Mouse (Mus musculus) adrenal gland, adult (tissue): ENCODE results near the gene Ldb3.

Experiments
- DNase-seq, 2 experiments: peaks; one replicate each; pipeline ENCODE4 v3.0.0; 2022 to 2023; ENCODE audit warnings: low spot score in 1 of 2; ENCODE audit not compliant: inconsistent age in 2 of 2

The Ldb3 gene

DNA sequence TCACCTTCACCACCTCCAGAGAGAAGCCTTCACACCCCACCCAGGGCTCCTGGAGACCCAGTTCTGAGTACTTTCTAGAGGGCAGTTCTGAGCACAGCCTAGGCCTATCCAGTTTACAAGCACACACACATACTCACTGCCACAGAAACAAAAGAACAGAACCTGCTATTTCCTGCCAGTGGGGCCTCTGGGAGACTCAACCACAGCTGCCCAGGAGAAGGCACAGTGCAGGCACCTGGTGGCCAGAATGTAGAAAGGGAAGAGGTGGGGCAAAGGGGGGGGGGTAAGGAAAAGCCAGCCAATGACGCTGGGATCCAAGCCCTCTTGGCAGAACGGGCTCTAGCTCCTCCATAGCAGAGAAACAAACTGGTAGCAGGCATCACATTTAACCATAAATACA, 26.1 kb downstream of the Ldb3 start:
- no peak for DNase-seq

DNA sequence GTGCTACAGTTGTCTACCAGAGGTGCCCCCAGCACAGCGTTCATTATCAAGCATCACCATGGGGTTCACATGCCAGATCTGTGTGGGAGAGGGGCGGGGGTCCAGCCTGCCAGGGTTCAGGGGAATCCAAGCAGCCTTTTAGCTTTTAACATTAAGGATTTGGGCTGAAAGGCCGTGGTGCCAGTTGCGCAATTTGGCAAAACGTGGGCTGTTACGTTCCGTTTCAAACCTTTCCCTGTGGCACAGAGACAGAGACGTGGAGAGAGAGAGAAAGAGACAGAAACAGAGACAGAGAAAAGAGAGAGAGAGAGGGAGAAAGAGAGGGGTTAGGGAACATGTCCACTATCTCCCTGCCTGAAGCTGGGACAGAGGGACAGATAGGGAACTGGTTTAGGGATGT, 26.8 kb downstream of the Ldb3 start:
- no peak for DNase-seq

DNA sequence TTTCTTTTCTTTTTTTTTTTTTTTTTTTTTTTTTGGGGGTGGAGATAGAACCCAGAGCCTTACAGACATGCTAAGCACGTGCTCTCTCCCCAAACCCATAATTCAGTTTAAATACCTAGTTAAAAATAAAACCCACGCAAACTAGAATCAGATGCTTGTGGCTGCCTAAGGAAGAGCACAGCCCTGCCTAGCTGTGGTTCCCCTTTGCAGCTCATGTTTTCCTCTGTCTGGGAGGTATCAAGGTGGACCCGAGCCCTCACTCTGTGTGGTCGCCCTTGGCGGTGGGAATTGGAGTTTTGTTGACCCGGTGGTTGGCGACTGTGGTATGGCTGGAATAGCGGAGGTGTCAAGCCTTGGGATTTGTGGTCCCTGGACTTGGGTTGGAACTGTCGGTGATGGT, 29.5 kb downstream of the Ldb3 start:
- no peak for DNase-seq

DNA sequence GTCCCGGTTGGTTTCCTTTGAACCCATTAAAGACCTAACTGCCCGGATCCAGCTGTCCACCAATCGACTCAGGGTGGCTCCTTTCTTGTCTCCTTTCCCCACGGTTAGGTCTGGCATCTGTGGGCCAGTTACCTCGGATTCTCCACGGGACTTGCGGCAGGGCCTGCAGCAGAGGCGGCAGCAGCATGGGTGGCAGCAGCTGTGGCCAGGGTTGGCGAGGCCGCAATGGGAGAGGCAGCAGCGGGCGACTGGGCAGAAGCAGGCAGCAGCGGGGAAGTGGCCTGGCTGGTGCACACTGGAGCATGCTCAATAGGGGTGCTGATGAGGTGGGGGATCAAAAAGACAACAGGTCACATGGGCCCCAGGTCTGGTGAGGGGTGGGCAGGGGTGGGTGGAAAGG, 33.3 kb downstream of the Ldb3 start:
- DNase-seq: no peak

GRCm38 (mm10) chr14:34554047-34554446, 34.4 kb downstream of the Ldb3 start:
- peak in 1 of 2 experiments; percentile 74 for DNase-seq

- no peak for DNase-seq
These were observed 35.0 kb downstream of the Ldb3 start for GRCm38 (mm10) chr14:34553470-34553869.

DNA sequence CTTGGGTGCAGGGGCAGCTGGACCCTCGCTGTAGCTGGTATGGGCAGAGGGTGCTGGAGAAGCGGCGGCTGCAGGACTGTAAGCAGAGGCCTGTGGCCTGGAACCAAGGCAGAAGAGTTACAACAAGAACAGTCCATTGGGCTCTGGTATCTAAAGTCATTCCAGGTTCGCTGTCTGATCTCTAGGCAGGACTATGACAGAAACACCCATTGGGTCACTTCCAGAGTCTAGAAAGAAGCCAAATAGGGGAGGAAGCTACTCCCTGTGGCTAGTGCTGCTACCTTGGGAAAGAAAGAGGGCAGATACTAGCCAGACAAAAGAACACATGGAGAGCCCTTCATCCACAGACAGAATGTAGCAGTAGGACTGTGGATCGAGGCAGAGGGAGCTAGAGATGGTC, 36.3 kb downstream of the Ldb3 start:
- no peak for DNase-seq

DNA sequence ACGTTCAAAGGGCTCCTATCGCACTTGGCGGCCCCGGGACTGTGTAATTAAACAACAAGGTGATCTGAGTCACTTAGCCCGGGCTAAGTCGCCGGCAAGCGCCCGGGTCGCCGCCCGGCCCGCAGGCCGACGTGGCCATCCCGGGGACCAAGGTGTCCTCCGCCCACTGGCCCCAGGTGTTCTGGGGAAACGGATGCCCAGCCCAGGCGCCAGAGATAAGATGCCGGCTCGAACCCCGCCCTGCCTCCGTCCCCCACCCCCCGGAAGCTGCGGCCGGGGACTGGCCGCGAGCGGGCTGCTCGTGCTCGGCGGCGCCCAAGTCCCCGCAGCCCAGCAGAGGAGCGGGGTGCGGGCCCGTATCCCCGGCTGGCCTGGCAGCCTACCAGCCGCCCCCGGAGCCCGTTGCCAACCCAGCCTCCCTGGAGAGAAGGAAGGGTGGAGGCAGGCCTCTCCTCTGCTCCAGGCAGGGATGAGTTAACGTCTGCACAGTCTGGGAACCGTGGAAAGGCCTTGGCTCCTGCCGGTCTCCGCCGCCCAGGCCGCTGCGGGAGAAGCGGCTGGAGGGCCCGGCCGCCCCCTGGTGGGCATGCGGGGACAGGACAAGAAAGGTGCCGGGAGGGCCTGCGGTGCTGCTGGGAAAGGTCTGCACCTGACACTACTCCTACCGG, 39.3 kb downstream of the Ldb3 start:
- DNase-seq: peak; percentile 86 to 93

- DNase-seq: peak; percentile 61 to 89
These were observed 40.0 kb downstream of the Ldb3 start for GRCm38 (mm10) chr14:34548391-34549001.

DNA sequence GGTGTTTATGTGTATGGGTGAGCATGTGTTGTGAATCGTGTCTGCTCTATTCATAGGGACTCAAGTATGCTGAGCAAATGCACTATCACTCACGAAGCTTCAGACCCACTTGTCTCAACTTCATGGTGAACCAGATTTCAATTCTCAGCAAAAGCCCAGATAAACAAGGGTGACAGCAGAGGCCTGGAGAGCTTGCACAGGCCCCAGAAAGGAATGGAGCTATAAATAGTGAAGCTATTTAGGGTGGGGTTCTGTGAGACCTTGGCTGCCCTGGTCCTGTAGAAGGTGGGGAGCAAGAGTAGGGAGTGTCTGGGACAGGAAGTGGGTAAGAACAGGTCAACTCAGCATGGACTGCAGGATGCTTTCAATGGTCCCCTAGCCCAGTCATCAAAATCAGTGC, 43.9 kb downstream of the Ldb3 start:
- DNase-seq: peak in 1 of 2 experiments; percentile 16

DNA sequence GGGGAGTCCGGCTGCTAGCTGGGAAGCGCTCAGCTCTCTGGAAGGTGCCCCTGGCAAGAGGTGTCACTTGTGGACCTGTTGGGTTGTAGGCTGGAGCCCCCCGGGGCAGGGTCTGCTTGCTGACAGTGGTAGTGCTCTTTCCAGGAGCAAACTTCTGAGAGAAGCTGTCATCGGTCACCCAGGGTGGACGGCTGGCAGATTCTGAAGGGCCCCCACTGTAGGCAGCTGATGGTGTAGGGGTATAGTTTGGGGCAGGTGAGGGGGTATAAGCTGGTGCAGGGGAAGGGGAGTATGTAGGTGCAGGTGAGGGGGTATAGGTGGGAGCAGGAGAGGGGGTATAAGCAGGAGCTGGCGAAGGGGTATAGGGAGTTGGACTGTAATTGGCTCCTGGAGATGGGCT, 44.5 kb downstream of the Ldb3 start:
- no peak for DNase-seq

GRCm38 (mm10) chr14:34543596-34543995, 44.9 kb downstream of the Ldb3 start:
- DNase-seq: no peak

GRCm38 (mm10) chr14:34541896-34542295, 46.6 kb downstream of the Ldb3 start:
- DNase-seq: no peak

DNA sequence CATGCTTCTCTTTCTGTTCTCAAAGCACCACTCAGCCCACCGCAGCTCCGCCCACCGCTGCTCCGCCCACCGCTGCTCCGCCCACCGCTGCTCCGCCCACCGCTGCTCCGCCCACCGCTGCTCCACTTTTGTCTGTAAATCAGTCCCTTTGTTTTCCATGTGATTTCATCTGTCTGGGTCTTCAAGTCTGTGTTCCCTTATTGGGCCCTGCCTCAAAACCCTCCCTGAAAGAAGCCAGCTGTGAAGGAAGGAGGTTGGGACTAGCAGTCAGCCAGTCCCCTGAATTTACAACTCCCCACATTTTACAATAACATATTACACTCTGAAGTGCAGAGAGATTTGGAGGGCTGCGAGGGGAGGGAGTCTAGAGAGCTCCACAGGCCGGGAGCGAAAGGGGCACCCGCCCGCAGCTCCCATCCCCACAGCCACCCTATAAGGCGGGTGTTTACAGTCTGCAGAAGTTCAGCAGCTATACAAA, 47.8 kb downstream of the Ldb3 start:
- DNase-seq: no peak

DNA sequence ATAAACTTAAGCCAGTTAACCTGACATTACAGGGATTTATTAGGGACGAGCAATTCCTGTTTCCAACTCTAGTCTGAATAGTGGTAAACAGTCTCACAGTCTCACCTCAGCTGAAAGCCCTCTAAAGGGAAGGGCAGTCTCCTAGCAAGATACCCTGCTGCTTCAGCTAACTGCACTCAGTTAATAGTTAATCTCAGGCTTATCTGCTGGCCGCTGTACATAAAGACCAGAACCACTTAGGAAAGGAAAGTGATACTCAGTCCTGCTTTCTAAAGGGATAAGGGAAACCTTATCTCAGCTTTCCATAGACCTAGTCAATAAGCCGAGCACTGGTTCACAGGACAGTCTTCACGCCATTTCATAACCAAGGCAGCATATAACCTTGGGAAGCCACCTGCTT, 52.6 kb downstream of the Ldb3 start:
- no peak for DNase-seq

DNA sequence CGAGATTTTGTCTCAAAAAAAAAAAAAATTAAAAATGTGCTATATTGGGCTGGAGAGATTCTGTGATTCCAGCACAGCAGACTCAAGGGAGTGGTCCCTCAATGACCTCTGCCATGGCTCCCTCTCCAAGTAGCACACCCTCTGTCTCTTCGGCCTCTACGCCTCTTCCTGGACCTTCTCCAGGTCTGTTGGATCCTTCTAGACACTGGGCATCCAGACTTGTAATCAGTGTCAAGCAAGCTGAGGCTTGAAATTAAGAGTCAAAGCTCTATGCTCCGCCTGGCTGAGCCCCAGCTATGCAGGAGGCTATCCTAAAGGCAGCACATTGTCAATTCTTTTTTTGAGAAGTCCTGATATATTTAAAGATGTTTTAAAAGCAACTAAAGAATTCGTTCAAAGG, 54.9 kb downstream of the Ldb3 start:
- no peak for DNase-seq

DNA sequence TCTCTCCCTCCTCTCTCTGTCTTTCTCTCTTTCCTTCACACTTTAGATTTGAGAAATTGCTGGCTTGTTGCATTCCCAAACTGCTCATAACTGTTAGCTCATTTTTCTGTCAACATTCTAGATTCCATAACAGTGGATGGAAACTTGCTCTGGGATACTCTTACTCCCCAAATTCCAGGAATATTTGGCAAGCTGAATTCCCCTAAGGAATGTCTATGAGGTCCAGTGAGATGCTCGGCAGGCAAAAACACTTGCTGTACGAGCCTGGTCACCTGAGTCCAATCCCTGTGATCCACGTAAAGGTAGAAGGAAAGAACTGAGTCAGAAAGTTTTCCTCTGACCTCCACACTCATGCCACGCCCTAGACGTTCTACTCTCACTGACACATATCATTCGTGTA, 55.9 kb downstream of the Ldb3 start:
- no peak for DNase-seq

DNA sequence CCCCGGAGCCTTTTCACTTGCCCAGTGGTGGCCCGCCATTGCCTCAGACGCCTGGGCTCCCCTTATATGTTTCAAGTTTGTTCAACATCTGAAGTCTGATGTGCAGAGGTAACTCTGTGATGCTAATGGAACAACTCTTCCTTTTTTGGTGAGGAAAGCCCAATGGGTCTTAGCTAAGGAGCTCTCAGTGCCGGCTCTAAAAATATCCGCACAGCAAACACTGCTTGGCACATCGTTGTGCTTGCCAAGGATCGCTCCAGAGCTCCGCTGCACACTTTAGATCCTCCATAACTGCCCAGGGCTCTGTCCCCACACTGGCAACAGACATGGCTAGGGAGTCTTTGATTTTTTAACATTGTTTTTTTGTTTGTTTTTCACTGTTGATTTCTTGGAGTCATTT, 59.7 kb downstream of the Ldb3 start:
- no peak for DNase-seq

- DNase-seq: no peak
These were observed 65.8 kb downstream of the Ldb3 start, which contains the start of gene 9230112D13Rik for GRCm38 (mm10) chr14:34522701-34523100. Gene 9230112D13Rik (minus strand): TSS chr14:34522801.

DNA sequence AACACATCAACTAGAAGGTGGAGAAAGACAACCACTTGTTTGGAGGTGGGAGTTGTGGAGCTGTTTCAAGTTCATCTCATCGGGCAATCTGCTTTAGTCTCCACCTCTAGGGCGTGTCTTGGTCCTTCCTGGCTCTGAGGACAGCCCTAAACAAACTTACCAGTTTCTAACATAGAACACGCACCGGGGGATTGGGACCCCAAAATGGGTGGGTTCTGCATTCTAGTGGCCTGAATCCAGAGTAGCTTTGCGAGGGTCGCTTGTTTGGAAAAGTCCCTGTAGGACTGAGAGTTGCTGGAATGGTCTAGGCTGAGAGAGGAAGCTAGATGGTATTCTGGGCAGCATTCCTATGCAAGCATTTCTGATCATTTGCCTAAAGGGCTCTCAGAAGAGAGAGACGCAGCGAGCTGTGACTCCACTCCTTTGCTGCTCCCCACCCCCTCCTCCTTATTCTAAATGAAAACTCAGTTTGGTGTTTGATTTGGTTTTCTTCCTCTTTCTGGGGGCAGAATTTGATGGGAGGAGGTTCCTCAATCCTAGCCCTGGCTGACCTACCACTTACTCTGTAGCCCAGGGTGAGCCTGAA, 70.4 kb downstream of the Ldb3 start:
- DNase-seq: no peak

DNA sequence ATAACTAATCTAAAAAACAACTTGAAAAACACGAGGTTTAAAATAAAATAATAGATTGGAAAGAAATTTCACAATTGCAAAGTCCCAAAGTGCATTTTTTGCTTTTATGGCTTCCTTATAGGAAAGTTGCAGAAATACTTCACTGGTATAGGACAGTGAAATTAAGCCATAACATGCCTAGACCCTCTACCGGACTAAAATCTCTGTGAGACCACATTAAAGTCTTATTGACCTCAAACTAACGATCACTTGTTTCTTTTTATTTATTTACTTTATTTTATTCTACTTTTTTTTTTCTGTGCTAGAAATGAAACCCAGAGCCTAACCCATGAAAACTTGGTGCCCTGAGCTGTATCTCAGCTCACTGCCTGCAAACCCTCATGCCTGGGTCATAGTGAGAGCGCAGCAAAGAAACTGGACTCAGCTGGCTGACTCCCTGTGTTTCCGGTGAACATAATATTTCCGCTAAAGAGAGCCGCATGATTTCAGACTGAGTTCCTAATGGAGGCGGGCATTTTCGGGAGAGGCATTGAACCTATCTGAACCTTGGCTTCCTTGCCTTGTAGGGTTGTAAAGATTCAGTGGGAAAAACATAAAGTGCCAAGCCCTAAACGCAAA, 71.4 kb downstream of the Ldb3 start:
- DNase-seq: no peak

DNA sequence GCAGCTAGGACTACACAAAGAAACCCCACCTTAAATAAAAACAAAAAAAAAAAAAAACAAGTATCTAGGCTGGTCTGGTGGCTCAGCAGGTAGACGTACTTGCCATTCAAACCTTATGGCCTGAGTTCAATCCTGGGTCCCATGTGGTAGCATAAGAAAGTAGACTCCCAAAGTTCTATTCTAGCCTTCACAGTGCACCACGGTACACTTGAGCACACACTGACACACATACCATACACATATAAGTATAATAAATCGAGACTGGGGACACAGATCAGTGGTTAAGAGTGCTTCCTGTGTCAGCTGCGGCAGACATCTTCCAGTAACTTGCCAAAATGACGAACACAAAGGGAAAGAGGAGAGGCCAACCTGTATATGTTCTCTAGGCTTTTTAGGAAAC, 72.6 kb downstream of the Ldb3 start:
- DNase-seq: no peak
